Mouse (Mus musculus) fibroblast of lung, adult 2 months (primary cell): ENCODE results near the gene Tm9sf2.
"Not testable (repeated sequence)": the region's sequence is repeated elsewhere in the genome, so short reads cannot be mapped to it uniquely, and the experiment has no call there.

Source experiments
- DNase-seq: peaks from one replicate; pipeline ENCODE4 v3.0.0-alpha.2; 2011; ENCODE audit warnings: low read depth

Tm9sf2 gene

GRCm38 (mm10) chr14:122099584-122099983, 7.3 kb upstream of the Tm9sf2 start:
- no peak for DNase-seq

DNA sequence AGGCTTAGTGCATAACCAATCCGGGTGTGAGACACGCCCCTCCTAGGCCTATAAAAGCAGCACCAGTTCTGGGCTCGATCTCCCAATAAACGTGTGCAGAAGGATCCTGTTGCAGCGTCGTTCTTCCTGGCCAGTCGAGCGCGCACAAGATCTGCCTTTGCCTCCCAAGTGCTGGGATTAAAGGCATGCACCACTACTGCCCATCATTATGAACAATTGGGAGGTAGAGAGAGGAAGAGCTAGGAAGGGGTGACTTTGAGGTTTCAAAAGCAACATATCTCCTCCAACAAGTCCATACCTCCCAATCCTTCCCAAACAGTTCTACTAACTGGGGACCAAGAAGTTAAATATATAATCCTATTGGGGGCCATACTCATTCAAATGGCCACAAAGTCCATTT, 4.9 kb upstream of the Tm9sf2 start:
- not testable (repeated sequence) for DNase-seq

GRCm38 (mm10) chr14:122104881-122105280, 2.0 kb upstream of the Tm9sf2 start:
- peak; percentile 91 for DNase-seq

DNA sequence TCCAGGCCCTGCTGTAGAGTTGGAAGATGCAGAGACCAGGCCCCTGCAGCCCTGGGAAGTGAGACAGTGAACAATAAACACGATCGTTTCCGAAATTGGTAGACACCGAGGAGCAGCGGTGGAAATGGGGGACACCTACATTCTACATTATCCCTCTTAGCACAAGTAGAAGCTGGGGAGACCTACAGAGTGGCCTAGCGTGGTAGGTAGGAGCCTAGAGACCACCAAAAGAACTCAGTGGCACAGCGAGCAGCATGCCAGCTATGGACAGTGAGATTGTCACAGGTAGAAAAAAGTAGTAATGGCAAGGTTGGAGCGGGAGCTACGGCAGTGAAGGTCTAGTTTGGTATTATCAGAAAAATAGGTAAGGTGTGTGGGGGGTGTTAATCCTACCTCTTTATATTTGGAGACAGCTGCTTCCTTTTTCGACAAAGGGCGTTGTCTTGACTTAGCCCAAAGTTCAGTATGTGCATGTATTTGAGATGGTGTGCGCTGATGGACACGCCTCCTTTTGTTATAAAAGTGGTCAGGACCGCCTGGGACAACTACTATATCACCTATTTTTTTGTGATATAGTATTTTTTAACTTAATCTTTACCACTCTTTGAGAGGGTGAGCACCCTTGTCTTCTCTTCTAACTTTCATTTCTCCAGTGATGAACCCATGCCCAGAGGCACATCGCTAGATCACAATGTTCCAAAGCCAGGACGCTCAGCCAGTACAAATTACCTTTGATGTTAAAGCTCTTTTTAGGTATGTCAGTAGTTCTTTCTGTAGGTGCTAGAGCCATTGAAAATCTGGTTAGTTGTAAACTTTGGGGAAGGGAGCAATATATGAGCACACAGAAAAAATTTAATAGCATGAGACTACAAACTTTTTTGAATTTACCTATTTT, 1.2 kb upstream of the Tm9sf2 start:
- DNase-seq = no peak

DNA sequence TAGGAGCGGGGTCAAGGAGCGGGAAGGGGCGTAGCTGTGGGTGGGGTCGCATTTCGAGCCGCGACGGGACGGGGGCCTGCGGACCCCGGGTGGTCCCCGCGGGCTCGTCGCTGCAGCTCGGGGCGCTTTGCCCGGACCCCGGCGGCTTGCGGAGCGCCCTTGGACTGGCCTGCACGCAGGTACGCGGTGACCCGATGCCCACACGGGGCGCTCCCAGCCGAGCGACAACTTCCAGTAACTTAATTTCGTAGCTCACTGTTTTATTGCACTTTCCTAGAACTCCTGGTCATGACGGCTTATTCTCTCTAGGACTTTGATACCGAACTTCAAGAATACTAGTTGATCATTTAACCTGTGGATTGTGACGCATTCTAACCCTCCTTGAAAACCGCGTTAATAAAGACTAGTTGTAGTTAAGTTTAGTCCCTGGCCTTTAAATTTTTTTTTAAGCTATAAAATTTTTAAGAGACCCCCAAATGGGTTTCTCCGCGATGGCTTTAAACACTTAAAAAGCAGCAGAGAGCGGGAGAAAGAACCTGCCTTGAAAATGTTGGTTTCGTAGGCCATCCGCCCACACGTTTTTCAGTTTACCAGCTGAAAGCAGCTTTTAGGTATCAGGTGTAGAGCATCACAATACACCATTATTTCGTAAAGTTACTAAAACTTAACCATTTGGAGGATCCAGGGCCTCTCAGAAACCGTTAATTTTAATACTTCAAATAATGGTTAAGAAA, 810 bp downstream of the Tm9sf2 start:
- DNase-seq = no peak

GRCm38 (mm10) chr14:122111681-122112080, 4.8 kb downstream of the Tm9sf2 start:
- no peak for DNase-seq

GRCm38 (mm10) chr14:122112311-122112710, 5.5 kb downstream of the Tm9sf2 start:
- DNase-seq = no peak

DNA sequence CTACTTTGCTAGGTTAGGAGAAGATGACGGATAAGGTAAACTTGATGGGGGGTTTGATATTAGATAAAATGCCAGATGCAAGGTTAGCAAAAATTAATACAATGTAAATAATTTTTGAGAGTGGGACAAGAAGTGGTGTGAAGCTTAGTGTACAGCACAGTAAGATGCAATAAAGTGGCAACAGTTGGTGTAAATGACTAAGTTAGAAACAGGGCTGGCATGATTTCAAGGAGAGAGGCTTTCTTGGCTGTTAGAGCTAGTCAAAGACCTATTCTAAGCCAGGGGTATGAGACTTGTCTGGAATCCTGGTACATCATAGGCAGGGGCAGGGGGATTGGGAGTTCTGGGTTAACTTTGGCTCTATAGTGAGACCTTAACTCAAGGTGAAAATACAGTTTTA, 9.4 kb downstream of the Tm9sf2 start:
- no peak for DNase-seq

GRCm38 (mm10) chr14:122130111-122130797, 23.4 kb downstream of the Tm9sf2 start:
- peak; percentile 60 for DNase-seq

DNA sequence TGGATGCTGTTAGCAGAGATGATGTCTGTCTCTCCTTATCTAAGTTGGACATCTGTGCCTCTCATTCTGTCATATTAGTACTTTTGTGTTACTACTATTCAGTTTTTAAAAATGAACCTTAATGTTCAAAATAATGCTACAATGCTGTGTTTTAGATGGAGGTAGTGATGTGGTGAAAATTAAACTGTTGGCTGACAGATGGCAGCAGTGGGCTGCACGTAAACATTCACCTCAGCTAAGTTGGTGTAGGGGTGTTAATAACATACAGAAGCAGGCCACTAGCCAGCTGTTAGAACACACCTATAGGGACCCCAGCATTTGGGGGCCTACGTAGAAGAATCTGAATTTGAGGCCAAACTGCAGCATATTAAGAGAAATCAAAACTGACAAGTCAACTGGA, 24.8 kb downstream of the Tm9sf2 start:
- DNase-seq = no peak

- no peak for DNase-seq
These were observed 29.6 kb downstream of the Tm9sf2 start for GRCm38 (mm10) chr14:122136368-122136928.

- DNase-seq = no peak
These were observed 30.4 kb downstream of the Tm9sf2 start for GRCm38 (mm10) chr14:122137234-122137633.

- no peak for DNase-seq
These were observed 33.3 kb downstream of the Tm9sf2 start for GRCm38 (mm10) chr14:122140126-122140525.

- no peak for DNase-seq
These were observed 36.9 kb downstream of the Tm9sf2 start for GRCm38 (mm10) chr14:122143585-122144269.

GRCm38 (mm10) chr14:122145374-122145773, 38.5 kb downstream of the Tm9sf2 start:
- no peak for DNase-seq

DNA sequence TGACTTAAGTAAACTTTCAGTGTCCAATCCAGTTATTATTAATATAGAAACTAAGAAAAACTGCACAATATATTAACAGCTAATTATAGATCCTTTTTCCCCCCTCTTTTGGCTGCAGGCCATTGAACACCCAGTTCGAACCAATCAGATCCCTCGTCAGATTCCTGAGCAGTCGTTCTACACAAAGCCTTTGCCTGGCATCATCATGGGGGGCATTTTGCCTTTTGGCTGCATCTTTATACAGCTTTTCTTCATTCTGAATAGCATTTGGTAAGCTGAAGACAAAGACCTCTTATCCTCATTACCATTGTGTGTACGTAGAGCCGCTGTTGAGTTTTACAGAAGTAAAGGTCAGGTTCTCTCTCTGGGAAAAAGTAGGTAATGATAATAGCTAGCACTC, 43.8 kb downstream of the Tm9sf2 start:
- no peak for DNase-seq

- no peak for DNase-seq
These were observed 50.9 kb downstream of the Tm9sf2 start for GRCm38 (mm10) chr14:122157738-122158137.

DNA sequence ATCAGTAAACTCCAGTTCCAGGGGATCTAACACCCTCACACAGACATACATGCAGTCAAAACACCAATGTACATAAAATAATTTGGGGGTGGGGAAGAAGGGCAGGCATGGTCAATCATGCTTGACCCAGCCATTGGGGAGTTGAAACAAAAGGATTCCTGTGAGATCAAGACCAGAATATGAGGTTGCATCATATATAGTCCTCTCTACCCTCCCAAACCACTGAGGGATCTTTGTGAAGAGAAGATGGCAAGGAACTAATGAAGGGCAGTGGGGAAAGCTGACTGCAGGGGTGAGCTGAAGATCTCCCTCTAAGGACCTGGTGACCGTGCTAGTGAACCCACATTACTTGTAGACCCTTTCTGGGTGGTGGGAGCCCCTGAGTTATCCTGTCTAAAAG, 54.1 kb downstream of the Tm9sf2 start:
- no peak for DNase-seq

- no peak for DNase-seq
These were observed 62.1 kb downstream of the Tm9sf2 start for GRCm38 (mm10) chr14:122168912-122169311.

DNA sequence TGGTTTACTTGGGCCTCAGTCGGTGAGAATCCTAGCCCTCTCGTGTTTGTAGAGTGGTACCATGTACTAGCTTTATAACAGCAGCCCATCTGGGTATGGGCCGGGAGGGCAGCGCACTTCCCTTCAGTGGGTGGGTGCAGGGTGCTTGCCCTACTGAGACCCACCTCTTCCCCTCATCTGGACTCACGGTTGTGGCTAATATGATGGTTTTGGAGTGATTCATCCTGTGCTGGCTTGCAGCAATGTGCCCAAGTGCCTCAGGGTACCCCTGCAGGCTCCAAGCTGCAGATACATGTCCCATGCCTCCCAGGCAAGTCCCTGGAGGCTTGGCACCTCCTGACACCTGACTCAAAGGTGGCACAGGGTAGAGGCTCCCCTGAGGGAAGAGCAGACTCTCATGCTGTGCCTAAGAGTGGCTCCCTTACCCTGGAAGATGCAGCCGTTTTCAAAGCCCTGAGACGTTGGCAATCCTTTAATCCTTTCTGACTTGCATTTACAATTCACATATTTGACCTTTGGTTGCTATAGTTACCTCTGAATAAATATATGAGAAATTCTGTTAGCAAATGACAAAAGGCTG, 63.5 kb downstream of the Tm9sf2 start:
- no peak for DNase-seq

DNA sequence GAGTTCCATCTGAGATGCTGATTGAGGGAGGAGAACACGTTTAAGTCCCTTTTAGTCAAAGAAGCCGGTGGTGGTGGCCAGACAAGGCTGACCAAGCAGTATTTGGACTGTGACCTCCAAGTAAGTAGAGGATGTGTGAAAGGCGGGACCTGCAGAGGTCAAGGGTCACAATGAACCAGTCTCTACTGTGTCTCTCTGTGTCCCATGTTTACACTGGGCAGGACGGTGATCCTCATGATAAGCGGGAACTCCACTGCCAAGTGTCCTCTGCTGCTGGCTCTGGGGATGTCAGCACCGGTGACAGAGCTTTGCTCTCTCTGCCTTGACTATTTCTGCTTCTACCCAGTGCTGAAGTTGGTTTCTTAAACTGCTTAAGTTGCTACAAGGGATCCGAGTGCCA, 64.2 kb downstream of the Tm9sf2 start:
- DNase-seq = no peak
